Comparison of ENCODE assay signal across 9 mouse cellular contexts in genomic region chr8:120004154-120004702, GRCm38 (mm10). TPM values are rescaled to one million over a fixed set of nuclear protein-coding genes. Genes with fewer than 3 reads are reported as not detected.
DNase-seq lines count a peak whose midpoint lies in the region; ATAC-seq and TF ChIP-seq lines count a peak whose summit lies in the region.
"Had no signal": no experiment of that assay in that cellular context is flagged by ENCODE, and none has a peak within 500 bp of the region (broad histone marks: within the 10 kb centered on the region; RNA-seq: fewer than 3 reads in every experiment).

No protein-coding gene starts in this region.

- no peaks in the 10 kb centered on the region for H3K9me3 ChIP-seq in heart, embryonic 13.5 days
- H3K9me3 ChIP-seq in kidney, embryonic 15.5 days (replicated peaks) = no peaks in the 10 kb centered on the region
- H3K9me3 ChIP-seq: limb, embryonic 15.5 days had no signal

- peak overlapping the region; percentile 26 for H3K27ac ChIP-seq in heart, embryonic 13.5 days (replicated peaks)
- peak overlapping the region; percentile 75 for H3K27ac ChIP-seq in kidney, embryonic 15.5 days
- no peak overlapping the region for H3K27ac ChIP-seq in left cerebral cortex, adult 2 months
- H3K27ac ChIP-seq: limb, embryonic 15.5 days had no signal

- 0 out of 2 replicates have a peak, but pooled peaks cover 8% of the 10 kb centered on the region for H3K27me3 ChIP-seq in heart, embryonic 13.5 days (replicated peaks)
- 0 out of 2 replicates have a peak, but pooled peaks cover 6% of the 10 kb centered on the region for H3K27me3 ChIP-seq in kidney, embryonic 15.5 days
- H3K27me3 ChIP-seq in myocyte (ENCODE audit: control insufficient read depth, insufficient read depth, insufficient read length) = peaks cover under 1% of the 10 kb centered on the region
- H3K27me3 ChIP-seq: limb, embryonic 15.5 days had no signal

- DNase-seq in NIH3T3 (ENCODE audit: low read depth) = peak; percentile 90
- peak; percentile 78 for DNase-seq in embryo, embryonic 10.5 days (ENCODE audit: low spot score)
- no peak for DNase-seq in spleen, adult 12 weeks (ENCODE audit: low spot score)
- DNase-seq in layer of hippocampus, adult 8-10 months (ENCODE audit: low spot score in 2 of 2) = no peak
- DNase-seq in left cerebral cortex, adult 2 months (ENCODE audit: extremely low spot score in 1 of 2, low spot score in 2 of 2) = no peak

- no peaks in the 10 kb centered on the region for H3K79me2 ChIP-seq in myocyte (ENCODE audit: control insufficient read depth, insufficient read depth)

- no peak overlapping the region for H3K4me3 ChIP-seq in heart, embryonic 13.5 days
- no peak overlapping the region for H3K4me3 ChIP-seq in kidney, embryonic 15.5 days (replicated peaks)
- no peak overlapping the region for H3K4me3 ChIP-seq in myocyte
- no peak overlapping the region for H3K4me3 ChIP-seq in left cerebral cortex, adult 2 months
- H3K4me3 ChIP-seq: limb, embryonic 15.5 days had no signal

- H3K36me3 ChIP-seq in heart, embryonic 13.5 days = no peaks in the 10 kb centered on the region
- no peaks in the 10 kb centered on the region for H3K36me3 ChIP-seq in kidney, embryonic 15.5 days
- H3K36me3 ChIP-seq in myocyte (ENCODE audit: control insufficient read depth, insufficient read depth) = no peaks in the 10 kb centered on the region
- H3K36me3 ChIP-seq: limb, embryonic 15.5 days had no signal

- intact Hi-C loops in left cerebral cortex, adult 2 months (cut with DNase I) = no loop called here

- no peak for TF ChIP-seq POLR2A in myocyte (IDR thresholded peaks at IDR 0.05; ENCODE audit: insufficient read length, low read depth)

- no peak for ATAC-seq in heart, embryonic 13.5 days (ENCODE audit: extremely low read depth, insufficient number of reproducible peaks, low FRiP score, low TSS enrichment)
- peak; percentile 34 for ATAC-seq in kidney, embryonic 15.5 days (replicated peaks; ENCODE audit: low FRiP score)

- 30% methylated on average over 14 of the region's 14 CpGs for WGBS in heart, embryonic 13.5 days
- 8% methylated on average over 14 of the region's 14 CpGs for WGBS in kidney, embryonic 15.5 days

- H3K9ac ChIP-seq in heart, embryonic 13.5 days = peak overlapping the region; percentile 1; the same call in 1 of the 2 replicates
- H3K9ac ChIP-seq in kidney, embryonic 15.5 days = no peak overlapping the region
- H3K9ac ChIP-seq: limb, embryonic 15.5 days had no signal

- H3K4me1 ChIP-seq in heart, embryonic 13.5 days = peaks cover 25% of the 10 kb centered on the region
- H3K4me1 ChIP-seq in kidney, embryonic 15.5 days = peaks cover 66% of the 10 kb centered on the region

- no peak overlapping the region for H3ac ChIP-seq in myocyte (ENCODE audit: control insufficient read depth, insufficient read length)

- H3K4me2 ChIP-seq in heart, embryonic 13.5 days = peak overlapping the region; percentile 23
- H3K4me2 ChIP-seq in kidney, embryonic 15.5 days = peak overlapping the region; percentile 13
- H3K4me2 ChIP-seq in myocyte (ENCODE audit: low read depth) = peak overlapping the region; percentile 46
- H3K4me2 ChIP-seq: limb, embryonic 15.5 days had no signal

- TF ChIP-seq CTCF in left cerebral cortex, adult 2 months (IDR thresholded peaks at IDR 0.05) = no peak

TF ChIP-seq in myocyte, 11 proteins besides CTCF, POLR2A, EP300 and RAD21:
- TF ChIP-seq MYOG (IDR thresholded peaks at IDR 0.05; ENCODE audit: control insufficient read depth in 1 of 3, insufficient read depth in 1 of 3, insufficient read length in 2 of 3, low read depth in 2 of 3) (peak in 2 of 3 experiments; percentile 80 to 90), USF1 (IDR thresholded peaks at IDR 0.05; ENCODE audit: low read depth) (no peak), E2F4 (IDR thresholded peaks at IDR 0.05; ENCODE audit: insufficient read depth) (no peak), MYOD1 (IDR thresholded peaks at IDR 0.05; ENCODE audit: control insufficient read depth in 1 of 3, insufficient read length in 2 of 3, low read depth in 2 of 3) (peak in 2 of 3 experiments; percentile 93 to 96), REST (IDR thresholded peaks at IDR 0.05; ENCODE audit: insufficient read depth, insufficient read length) (no peak), CEBPB (IDR thresholded peaks at IDR 0.05; ENCODE audit: insufficient read depth, poor library complexity, severe bottlenecking) (peak; percentile 88), SRF (IDR thresholded peaks at IDR 0.05; ENCODE audit: control insufficient read depth, insufficient read length, low read depth) (peak; percentile 67)

RNA-seq across cellular contexts. Expression of gene Crispld2, which starts 12.0 kb away (rescaled TPM):
- 3.9 and 4.1 TPM in 2 replicates for polyA plus RNA-seq in heart, embryonic 13.5 days (2015; fragmentation: Nextera tagmentation; extraction: Ambion mirVana)
- polyA plus RNA-seq in kidney, embryonic 15.5 days (2015; fragmentation: Nextera tagmentation; extraction: Ambion mirVana) = 7.7 and 11.1 TPM in 2 replicates
- polyA plus RNA-seq in myocyte (2012; fragmentation: generic; extraction: Trizol) = 0.07 TPM
- total RNA-seq in layer of hippocampus, adult 8-10 months (2022) = 1 to 10 TPM; 2.2 to 5.2 (median 2.9) TPM
- 1 to 10 TPM; 2.3 to 3.4 TPM for total RNA-seq in left cerebral cortex, adult 2 months (2021)

Comparison
In these comparisons a context has a peak if more than half of its experiments do, and no peak if none do; other contexts are left out.
1. DNase-seq: peak in NIH3T3 (single experiment) and embryo, embryonic 10.5 days (single experiment); none in spleen, adult 12 weeks (single experiment), layer of hippocampus, adult 8-10 months (0 of 2) and left cerebral cortex, adult 2 months (0 of 2).
2. Peak in every context shown above with its lines, with median percentiles within 50 percentile points of each other: H3K4me2 ChIP-seq.